Mouse (Mus musculus) heart, adult 2 months (tissue): Measurements from ENCODE around the gene Troap. TPM values are rescaled to one million over a fixed set of nuclear protein-coding genes. Genes with fewer than 3 reads are reported as not detected.

ENCODE experiments used
- DNase-seq, 2 experiments: peaks; one replicate each; pipeline ENCODE4 v3.0.0; 2021
- H3K27ac ChIP-seq: fragments of 200-600 bp; 2 replicates; pipeline ENCODE4 v1.8.1; 2022
- H3K27me3 ChIP-seq: fragments of 200-500 bp; 2 replicates; pipeline ENCODE4 v1.6.1; 2012; ENCODE audit warnings: mild to moderate bottlenecking, low read length, inconsistent platforms, mixed read lengths; ENCODE audit not compliant: control insufficient read depth, insufficient read depth
- H3K36me3 ChIP-seq: fragments of 200-500 bp; 2 replicates; pipeline ENCODE4 v1.6.1; 2012; ENCODE audit warnings: low read length, inconsistent platforms; ENCODE audit not compliant: control insufficient read depth, insufficient read depth
- H3K4me1 ChIP-seq: fragments of 200-500 bp; 2 replicates; pipeline ENCODE4 v1.6.1; 2011; ENCODE audit warnings: low read length; ENCODE audit not compliant: control insufficient read depth, insufficient read depth
- H3K4me3 ChIP-seq: fragments of 200-600 bp; 2 replicates; pipeline ENCODE4 v1.8.1; 2022
- H3K79me2 ChIP-seq: fragments of 200-500 bp; replicated peaks from 2 replicates; pipeline ENCODE4 v1.6.1; 2012; ENCODE audit warnings: mild to moderate bottlenecking, inconsistent platforms, low read length, moderate library complexity, mixed read lengths; ENCODE audit not compliant: control insufficient read depth, insufficient read depth
- H3K9ac ChIP-seq: fragments of 200-500 bp; 2 replicates; pipeline ENCODE4 v1.6.1; 2012; ENCODE audit warnings: low read depth, mild to moderate bottlenecking, control low read depth, inconsistent platforms, low read length, mixed read lengths
- CTCF ChIP-seq: fragments of 200-600 bp; IDR thresholded peaks from 2 replicates; pipeline ENCODE4 v1.8.1; 2022; ENCODE audit warnings: antibody characterized with exemption, mild to moderate bottlenecking, moderate library complexity
- EP300 ChIP-seq: fragments of 200-500 bp; IDR thresholded peaks from 2 replicates; pipeline ENCODE4 v1.6.1; 2011; ENCODE audit warnings: low read depth, low read length, control low read depth; ENCODE audit not compliant: insufficient read depth
- POLR2A ChIP-seq: fragments of 200-500 bp; IDR thresholded peaks from 2 replicates; pipeline ENCODE4 v1.6.1; 2011; ENCODE audit warnings: mild to moderate bottlenecking, low read depth, low read length, control low read depth; ENCODE audit not compliant: insufficient read depth
- WGBS: fragments of 180-500 bp; shearing (Covaris S2); methylation state at CpG from one replicate; pipeline ENCODE4 v1.1.7; 2018; 5-methylcytosine and 5-hydroxymethylcytosine counted together
- intact Hi-C: fragments of 180-260 bp; cut with DNase I; formaldehyde crosslinking; loops from one replicate; pipeline ENCODE4 v1.15.1; 2025
- polyA plus RNA-seq: library from polyadenylated mRNA; depleted of rRNA; stranded (reverse); fragments of >200 nt; gene quantifications from 2 replicates; pipeline ENCODE4 v1.2.3, GENCODE M21; 2012
- total RNA-seq, 2 experiments: library from RNA; stranded (reverse); gene quantifications; 2 replicates each; pipeline ENCODE4 v1.2.3; 2021

The Troap gene
- total and polyA plus RNA-seq, 3 experiments: 0.31 to 0.53 TPM; not detected in 1

DNA sequence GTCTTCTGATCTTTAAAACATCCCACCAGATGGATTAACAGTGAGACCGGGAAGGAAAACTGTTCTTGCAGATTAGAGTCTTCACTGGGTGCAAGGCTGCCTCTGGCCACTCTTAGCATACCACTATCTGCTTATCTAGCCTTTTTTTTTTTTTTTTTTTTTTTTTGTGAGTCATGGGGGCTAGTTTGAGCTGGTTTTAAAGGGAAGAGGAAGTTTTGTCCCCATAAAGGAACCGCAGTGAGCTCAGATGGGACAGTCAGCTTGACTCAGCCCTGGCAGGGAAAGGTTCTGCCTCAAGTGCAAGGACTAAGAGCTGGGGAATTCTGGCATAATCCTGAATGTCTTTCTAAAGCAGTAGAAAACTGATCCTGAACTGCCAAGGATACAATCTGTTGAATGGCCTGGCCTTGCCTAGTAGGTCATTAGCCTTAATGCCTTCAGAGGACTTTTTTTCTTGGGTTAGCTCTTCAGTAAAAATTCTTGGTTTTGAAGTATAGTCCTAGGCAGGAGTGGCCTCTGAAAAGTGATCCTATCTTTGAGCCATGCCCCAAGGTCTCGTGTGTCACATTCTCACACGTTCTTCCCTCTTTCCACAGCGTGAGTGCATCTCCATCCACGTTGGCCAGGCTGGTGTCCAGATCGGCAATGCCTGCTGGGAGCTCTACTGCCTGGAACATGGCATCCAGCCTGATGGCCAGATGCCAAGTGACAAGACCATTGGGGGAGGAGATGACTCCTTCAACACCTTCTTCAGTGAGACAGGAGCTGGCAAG is 40.7 kb upstream of the Troap start:
- no peak overlapping the region for H3K9ac ChIP-seq

DNA sequence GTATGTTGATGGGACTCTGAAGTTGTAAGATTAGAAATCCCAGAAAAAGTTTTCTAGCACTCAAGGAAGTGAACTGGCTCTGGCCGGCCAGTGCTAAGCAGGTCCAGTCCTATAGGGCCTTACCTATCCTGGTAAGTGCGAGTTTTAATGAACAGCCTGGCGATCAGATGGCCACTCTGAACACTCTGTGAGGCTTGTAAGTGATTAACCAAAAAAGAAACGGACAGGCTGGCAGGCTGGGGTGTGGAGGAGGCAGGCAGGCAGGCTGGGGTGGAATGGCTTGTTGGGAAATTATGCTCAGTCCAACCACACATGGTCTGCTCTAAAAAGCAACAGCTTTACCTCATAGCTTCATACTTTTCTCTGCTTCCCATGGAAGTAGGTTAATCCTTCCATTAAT is 38.9 kb upstream of the Troap start:
- H3K27ac ChIP-seq: no peak overlapping the region
- WGBS: 68% methylated on average over 4 of the region's 4 CpGs
- H3K27me3 ChIP-seq: no peaks in the 10 kb centered on the region
- TF ChIP-seq CTCF: no peak
- no peak for TF ChIP-seq POLR2A
- no peak for TF ChIP-seq EP300
- no peak for DNase-seq
- H3K36me3 ChIP-seq: peaks cover 9% of the 10 kb centered on the region
- intact Hi-C loops: no loop called here
- H3K79me2 ChIP-seq: no peaks in the 10 kb centered on the region; the same call in 1 of the 2 replicates
- peaks cover 6% of the 10 kb centered on the region for H3K4me1 ChIP-seq
- H3K9ac ChIP-seq: no peak overlapping the region
- H3K4me3 ChIP-seq: no peak overlapping the region

More for the DNA sequence above, 40.7 kb upstream of the Troap start:
- H3K4me1 ChIP-seq: peaks cover 6% of the 10 kb centered on the region
- 51% methylated on average over 7 of the region's 7 CpGs for WGBS
- intact Hi-C loops: no loop called here
- H3K4me3 ChIP-seq: no peak overlapping the region
- no peak for DNase-seq
- no peaks in the 10 kb centered on the region for H3K27me3 ChIP-seq
- H3K79me2 ChIP-seq: no peaks in the 10 kb centered on the region; the same call in 1 of the 2 replicates
- peaks cover 9% of the 10 kb centered on the region for H3K36me3 ChIP-seq
- TF ChIP-seq POLR2A (no peak), EP300 (no peak), CTCF (no peak)
- H3K27ac ChIP-seq: no peak overlapping the region

DNA sequence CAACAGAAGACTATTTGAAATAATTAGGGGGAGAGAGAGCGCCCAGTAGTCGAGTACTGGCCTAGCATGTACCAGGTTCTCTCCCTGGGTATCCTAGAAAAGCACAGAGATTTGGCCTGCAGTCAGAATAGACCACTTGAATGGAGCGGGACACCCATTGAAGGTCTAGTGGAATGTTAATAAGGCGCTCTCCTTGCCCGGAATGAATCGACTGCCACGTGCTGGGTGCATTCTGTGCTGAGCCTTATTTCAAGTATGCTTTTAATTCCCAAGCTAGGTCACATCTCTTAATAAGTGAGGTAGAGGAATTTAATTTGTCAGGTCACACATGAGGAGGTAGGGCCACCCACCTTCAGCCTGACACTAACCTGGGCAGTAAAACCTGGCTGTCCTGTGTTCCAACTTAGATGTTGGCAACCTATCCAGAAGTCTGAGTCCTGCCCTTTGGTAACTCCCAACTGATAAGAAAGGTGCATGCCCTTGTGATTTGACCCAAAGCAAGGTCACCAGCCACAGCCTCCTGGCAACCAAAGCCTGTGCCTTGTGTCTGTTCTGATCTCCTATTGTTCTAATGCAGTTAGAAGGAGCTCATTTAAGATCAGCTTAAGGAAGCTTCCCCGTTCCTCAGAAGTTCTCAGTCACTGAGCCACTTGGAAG is 38.0 kb upstream of the Troap start:
- Histone ChIP-seq H3K9ac (no peak overlapping the region), H3K79me2 (no peaks in the 10 kb centered on the region; the same call in 1 of the 2 replicates), H3K27ac (peak overlapping the region; percentile 18; the same call in 1 of the 2 replicates), H3K4me1 (peaks cover 6% of the 10 kb centered on the region), H3K27me3 (no peaks in the 10 kb centered on the region), H3K36me3 (peaks cover 9% of the 10 kb centered on the region), H3K4me3 (no peak overlapping the region)
- DNase-seq: peak in 1 of 2 experiments; percentile 59
- WGBS: 73% methylated on average over 8 of the region's 8 CpGs
- TF ChIP-seq CTCF (no peak), POLR2A (no peak), EP300 (no peak)
- intact Hi-C loops: no loop called here

DNA sequence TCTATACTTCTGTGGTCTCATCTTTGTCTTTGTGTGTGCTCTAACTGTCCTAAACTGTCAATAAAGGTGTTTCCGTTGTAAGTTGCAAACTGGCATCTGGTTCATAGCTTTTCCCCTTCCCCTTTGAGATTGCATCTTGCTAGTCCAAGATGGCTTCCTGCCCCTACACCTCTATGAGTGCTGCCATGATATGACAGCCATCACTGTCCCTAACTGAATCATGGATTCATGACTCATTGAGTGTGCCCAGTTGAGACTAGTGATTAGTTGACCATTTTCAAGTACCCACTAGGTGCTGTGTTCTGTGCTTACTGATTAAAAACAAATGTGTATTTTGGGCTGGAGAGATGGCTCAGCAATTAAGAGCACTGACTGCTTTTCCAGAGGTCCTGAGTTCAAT is 36.4 kb upstream of the Troap start:
- peaks cover 9% of the 10 kb centered on the region for H3K36me3 ChIP-seq
- H3K27me3 ChIP-seq: no peaks in the 10 kb centered on the region
- H3K79me2 ChIP-seq: no peaks in the 10 kb centered on the region
- H3K27ac ChIP-seq: no peak overlapping the region
- no peak overlapping the region for H3K4me3 ChIP-seq
- TF ChIP-seq EP300 (no peak), POLR2A (no peak), CTCF (no peak)
- 92% methylated on average over 1 of the region's 1 CpGs for WGBS
- no peak overlapping the region for H3K9ac ChIP-seq
- DNase-seq: no peak
- intact Hi-C loops: no loop called here
- H3K4me1 ChIP-seq: no peaks in the 10 kb centered on the region; the same call in 1 of the 2 replicates

DNA sequence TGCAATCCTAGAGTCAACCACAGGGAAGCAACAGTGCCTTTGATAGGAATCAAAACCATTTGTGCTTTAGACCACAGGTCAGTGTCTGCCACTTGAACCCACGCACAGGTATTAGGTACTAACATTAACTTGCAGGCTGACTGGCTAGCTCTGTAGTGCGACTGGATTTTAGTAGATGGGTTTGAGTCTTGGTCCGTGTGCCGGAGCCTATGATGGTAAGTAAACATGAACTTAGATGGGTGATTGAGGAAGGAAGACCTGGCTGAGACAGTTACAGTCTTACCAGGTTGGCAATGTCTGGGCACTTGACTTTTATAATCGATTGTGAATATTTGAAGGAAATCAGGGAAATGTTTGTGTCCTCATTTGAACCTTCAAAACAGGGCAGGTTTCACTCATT is 35.6 kb upstream of the Troap start:
- 94% methylated on average over 5 of the region's 5 CpGs for WGBS
- H3K27me3 ChIP-seq: no peaks in the 10 kb centered on the region
- no peak overlapping the region for H3K9ac ChIP-seq
- no peak overlapping the region for H3K27ac ChIP-seq
- H3K4me1 ChIP-seq: no peaks in the 10 kb centered on the region
- no peak for DNase-seq
- TF ChIP-seq POLR2A: no peak
- no peak for TF ChIP-seq EP300
- no peak for TF ChIP-seq CTCF
- no peaks in the 10 kb centered on the region for H3K79me2 ChIP-seq
- intact Hi-C loops: no loop called here
- H3K36me3 ChIP-seq: peaks cover 9% of the 10 kb centered on the region
- H3K4me3 ChIP-seq: no peak overlapping the region

DNA sequence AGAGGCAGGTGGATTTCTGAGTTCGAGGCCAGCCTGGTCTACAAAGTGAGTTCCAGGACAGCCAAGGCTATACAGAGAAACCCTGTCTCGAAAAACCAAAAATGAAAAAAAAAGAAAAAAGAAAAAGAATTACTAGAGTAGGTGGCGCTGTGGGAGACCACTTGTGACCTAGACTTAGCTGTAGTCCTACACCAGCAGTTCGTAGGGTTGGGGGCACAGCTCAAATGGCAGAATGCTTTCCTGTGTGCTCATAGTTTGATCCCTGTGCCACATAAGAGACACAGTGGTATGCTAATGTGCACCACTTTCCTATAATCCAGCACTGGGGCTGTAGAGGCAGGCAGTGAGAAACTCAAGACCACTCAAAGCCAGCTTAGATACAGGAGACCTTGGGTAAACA is 35.1 kb upstream of the Troap start:
- Histone ChIP-seq H3K27ac (no peak overlapping the region), H3K4me1 (no peaks in the 10 kb centered on the region), H3K36me3 (peaks cover 9% of the 10 kb centered on the region), H3K27me3 (no peaks in the 10 kb centered on the region), H3K4me3 (no peak overlapping the region), H3K79me2 (no peaks in the 10 kb centered on the region), H3K9ac (no peak overlapping the region)
- TF ChIP-seq EP300 (no peak), POLR2A (no peak), CTCF (no peak)
- WGBS: 84% methylated on average over 4 of the region's 4 CpGs
- DNase-seq: no peak
- intact Hi-C loops: no loop called here
